Mouse (Mus musculus) liver, postnatal 0 days (tissue): ENCODE results near the gene Crip3. TPM values are rescaled to one million over a fixed set of nuclear protein-coding genes. Genes with fewer than 3 reads are reported as not detected.

ENCODE experiments used
- ATAC-seq: fragments of 200-750 bp; cut with Nextera tagmentation; 2 replicates; pipeline ENCODE4 v1.8.0; 2017; ENCODE audit warnings: mild to moderate bottlenecking, moderate library complexity
- DNase-seq: peaks from one replicate; pipeline ENCODE4 v3.0.0-alpha.2; 2016
- H3K27ac ChIP-seq: fragments of 300-500 bp; sonication (generic); 2 replicates; pipeline ENCODE4 v1.5.1; 2014; ENCODE audit warnings: antibody characterized with exemption, moderate library complexity, mild to moderate bottlenecking, low read depth
- H3K27me3 ChIP-seq: fragments of 300-500 bp; sonication (generic); 2 replicates; pipeline ENCODE4 v1.6.1; 2014; ENCODE audit warnings: low read length, control low read depth, mixed read lengths; ENCODE audit not compliant: insufficient read depth
- H3K36me3 ChIP-seq: fragments of 300-500 bp; sonication (generic); replicated peaks from 2 replicates; pipeline ENCODE4 v1.6.1; 2014; ENCODE audit warnings: mild to moderate bottlenecking, control low read depth, low read length, moderate library complexity, mixed read lengths; ENCODE audit not compliant: insufficient read depth
- H3K4me1 ChIP-seq: fragments of 300-500 bp; sonication (generic); 2 replicates; pipeline ENCODE4 v1.6.1; 2014; ENCODE audit warnings: antibody characterized with exemption, mild to moderate bottlenecking, control low read depth; ENCODE audit not compliant: insufficient read depth
- H3K4me2 ChIP-seq: fragments of 300-500 bp; sonication (generic); 2 replicates; pipeline ENCODE4 v1.6.1; 2014; ENCODE audit warnings: low read depth, mild to moderate bottlenecking, low read length, moderate library complexity, mixed read lengths
- H3K4me3 ChIP-seq: fragments of 300-500 bp; sonication (generic); 2 replicates; pipeline ENCODE4 v1.5.1; 2014; ENCODE audit warnings: low read depth, low read length
- H3K9ac ChIP-seq: fragments of 300-500 bp; sonication (generic); replicated peaks from 2 replicates; pipeline ENCODE4 v1.6.1; 2014; ENCODE audit warnings: mild to moderate bottlenecking, moderate library complexity
- H3K9me3 ChIP-seq: fragments of 300-500 bp; sonication (generic); 2 replicates; pipeline ENCODE4 v1.6.1; 2016; ENCODE audit warnings: mild to moderate bottlenecking, control low read depth, low read length, mixed read lengths
- CTCF ChIP-seq: sonication (generic); IDR thresholded peaks from 2 replicates; pipeline ENCODE4 v1.5.1; 2016; ENCODE audit warnings: antibody characterized with exemption, low read depth
- EP300 ChIP-seq: IDR thresholded peaks from 2 replicates; pipeline ENCODE4 v1.6.1; 2016; ENCODE audit warnings: antibody characterized with exemption, low read depth, mild to moderate bottlenecking
- WGBS: fragments of 180-500 bp; shearing (Covaris S2); extraction: QIAGEN DNeasy Blood & Tissue Kit; methylation state at CpG from one replicate; pipeline ENCODE4 v1.1.7; 2014; ENCODE audit not compliant: insufficient replicate concordance; 5-methylcytosine and 5-hydroxymethylcytosine counted together
- polyA plus RNA-seq: library from polyadenylated mRNA; unstranded; fragments of >200 nt; fragmentation: Nextera tagmentation; extraction: Ambion mirVana; gene quantifications from 2 replicates; pipeline ENCODE4 v1.2.1, GENCODE M21; 2015

Gene Crip3
- polyA plus RNA-seq, 1 experiment from 2014 or later, result not detected

DNA sequence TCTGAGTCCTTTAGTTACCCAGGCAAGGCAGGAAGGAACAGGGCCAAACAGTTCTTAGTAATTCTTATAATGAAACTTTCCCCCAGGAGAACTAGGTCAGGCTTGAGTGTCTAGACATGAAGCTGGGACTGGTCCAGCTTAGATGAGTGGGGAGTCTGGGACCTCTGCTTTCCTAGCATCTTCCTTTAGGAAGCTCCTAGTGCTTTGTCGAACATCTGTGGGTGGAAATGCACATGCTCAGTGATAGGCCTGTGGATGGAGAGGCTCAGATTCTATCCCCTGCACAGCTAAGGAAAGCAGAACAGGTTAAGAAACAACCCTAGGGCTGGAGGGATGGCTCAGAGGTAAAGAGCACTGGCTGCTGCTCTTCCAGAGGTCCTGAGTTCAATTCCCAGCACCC, 34.1 kb upstream of the Crip3 start:
- DNase-seq, result no peak
- Histone ChIP-seq H3K9me3 (no peaks in the 10 kb centered on the region), H3K36me3 (peaks cover 16% of the 10 kb centered on the region), H3K27me3 (no peaks in the 10 kb centered on the region), H3K27ac (no peak overlapping the region), H3K4me2 (no peak overlapping the region), H3K9ac (no peak overlapping the region), H3K4me3 (no peak overlapping the region), H3K4me1 (no peaks in the 10 kb centered on the region)
- TF ChIP-seq EP300 (no peak), CTCF (no peak)
- ATAC-seq, result no peak
- WGBS, result 85% methylated on average over 1 of the region's 1 CpGs

DNA sequence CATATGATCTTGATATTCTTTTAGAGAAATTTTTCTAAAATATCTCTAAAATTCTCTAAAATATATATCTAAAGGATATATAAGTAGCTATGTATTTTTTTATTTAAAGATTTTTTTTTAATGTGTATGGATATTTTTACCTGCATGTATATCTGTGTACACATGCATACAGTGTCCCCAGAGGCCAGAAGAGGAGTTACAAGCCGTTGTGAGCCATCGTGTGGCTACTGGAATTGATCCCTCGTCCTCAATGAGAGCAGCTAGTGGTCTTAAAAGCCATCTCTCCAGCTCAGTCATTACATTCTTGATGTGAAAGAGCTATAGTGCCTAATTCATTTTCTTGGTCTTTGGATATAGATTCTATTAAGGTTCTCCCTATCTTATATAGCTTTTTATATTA, 20.2 kb upstream of the Crip3 start:
- H3K4me1 ChIP-seq, result no peaks in the 10 kb centered on the region
- no peak overlapping the region for H3K9ac ChIP-seq
- TF ChIP-seq EP300, result no peak
- peak; percentile 44 for TF ChIP-seq CTCF
- no peaks in the 10 kb centered on the region for H3K27me3 ChIP-seq
- DNase-seq, result no peak
- H3K27ac ChIP-seq, result no peak overlapping the region
- no peak overlapping the region for H3K4me2 ChIP-seq
- H3K9me3 ChIP-seq, result no peaks in the 10 kb centered on the region
- H3K36me3 ChIP-seq, result peaks cover 41% of the 10 kb centered on the region
- no peak for ATAC-seq
- H3K4me3 ChIP-seq, result no peak overlapping the region
- WGBS, result 40% methylated on average over 3 of the region's 3 CpGs

DNA sequence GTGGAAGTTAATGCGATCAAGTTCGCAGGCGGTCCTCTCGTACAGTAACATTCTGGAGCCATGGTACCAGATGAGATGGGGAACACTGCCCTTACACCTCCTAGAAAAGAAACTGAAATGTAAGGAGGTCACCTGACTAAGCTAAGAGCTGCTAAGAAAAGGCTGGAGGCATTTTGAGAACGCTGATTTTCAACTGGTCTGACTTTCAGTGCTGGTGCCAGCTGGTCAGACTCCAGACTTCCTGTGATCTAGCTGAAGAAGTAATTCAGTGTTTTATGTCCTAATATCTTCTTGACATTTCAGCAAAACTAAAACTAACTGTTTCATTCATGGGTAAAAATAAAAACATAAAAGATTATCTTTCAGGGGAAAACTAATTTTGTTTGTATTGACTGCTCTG, 10.1 kb upstream of the Crip3 start:
- Histone ChIP-seq H3K9ac (no peak overlapping the region), H3K27ac (no peak overlapping the region), H3K36me3 (peaks cover 3% of the 10 kb centered on the region; the same call in 1 of the 2 replicates), H3K4me2 (no peak overlapping the region), H3K4me3 (no peak overlapping the region), H3K27me3 (no peaks in the 10 kb centered on the region), H3K9me3 (no peaks in the 10 kb centered on the region), H3K4me1 (no peaks in the 10 kb centered on the region)
- ATAC-seq (no peak), DNase-seq (no peak)
- TF ChIP-seq CTCF (no peak), EP300 (no peak)
- WGBS, result 77% methylated on average over 5 of the region's 5 CpGs

DNA sequence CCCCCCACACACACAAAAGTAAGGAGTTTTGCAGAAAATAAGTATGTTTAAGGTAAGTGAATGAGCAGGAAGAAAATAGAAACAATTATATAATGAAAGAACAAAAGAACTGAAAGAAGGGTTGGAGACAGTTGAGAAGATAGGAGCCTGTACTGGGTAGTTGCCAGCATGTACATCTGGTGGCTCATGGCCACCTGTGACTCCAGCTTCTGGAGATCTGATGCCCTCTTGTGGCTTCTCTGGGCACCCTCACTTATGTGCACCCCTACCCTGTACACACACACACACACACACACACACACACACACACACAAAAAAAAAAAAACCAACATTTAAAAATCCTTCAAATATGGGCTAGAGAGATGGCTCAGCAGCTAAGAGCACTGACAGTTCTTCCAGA, 9.0 kb upstream of the Crip3 start:
- no peak overlapping the region for H3K9ac ChIP-seq
- no peaks in the 10 kb centered on the region for H3K27me3 ChIP-seq
- H3K27ac ChIP-seq, result no peak overlapping the region
- H3K36me3 ChIP-seq, result no peaks in the 10 kb centered on the region
- no peak overlapping the region for H3K4me3 ChIP-seq
- H3K4me2 ChIP-seq, result no peak overlapping the region
- DNase-seq, result no peak
- no peak for ATAC-seq
- no peaks in the 10 kb centered on the region for H3K9me3 ChIP-seq
- TF ChIP-seq EP300 (no peak), CTCF (0 out of 2 replicates have a peak, but pooled peaks have one; percentile 11)
- H3K4me1 ChIP-seq, result no peaks in the 10 kb centered on the region

DNA sequence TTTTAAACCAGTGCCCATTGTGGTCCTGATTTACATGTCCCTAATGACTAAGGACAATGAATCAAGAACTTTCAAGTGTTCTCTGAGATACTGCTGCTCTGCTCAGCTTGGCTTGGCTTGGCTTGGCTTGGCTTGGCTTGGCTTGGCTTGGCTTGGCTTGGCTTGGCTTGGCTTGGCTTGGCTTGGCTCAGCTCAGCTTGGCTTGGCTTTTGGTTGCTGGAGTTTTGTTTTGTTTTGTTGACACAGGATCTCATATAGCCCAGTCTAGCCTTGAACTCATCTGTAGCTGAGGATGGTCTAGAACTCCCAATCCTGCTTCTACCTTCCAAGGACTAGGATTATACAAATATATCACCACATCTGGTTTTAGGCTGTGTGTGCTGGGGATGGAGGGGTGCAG, 2.2 kb upstream of the Crip3 start:
- Histone ChIP-seq H3K4me3 (no peak overlapping the region), H3K9ac (no peak overlapping the region), H3K4me2 (no peak overlapping the region), H3K27ac (no peak overlapping the region), H3K27me3 (no peaks in the 10 kb centered on the region), H3K9me3 (no peaks in the 10 kb centered on the region), H3K4me1 (no peaks in the 10 kb centered on the region), H3K36me3 (no peaks in the 10 kb centered on the region)
- no peak for TF ChIP-seq EP300
- no peak for TF ChIP-seq CTCF
- DNase-seq, result no peak
- ATAC-seq, result no peak

GRCm38 (mm10) chr17:46433627-46434026, 4.9 kb downstream of the Crip3 start:
- Histone ChIP-seq H3K27me3 (peaks cover 5% of the 10 kb centered on the region; the same call in 1 of the 2 replicates), H3K27ac (no peak overlapping the region), H3K9me3 (no peaks in the 10 kb centered on the region), H3K4me3 (no peak overlapping the region), H3K4me2 (no peak overlapping the region), H3K9ac (no peak overlapping the region), H3K36me3 (no peaks in the 10 kb centered on the region), H3K4me1 (no peaks in the 10 kb centered on the region)
- 9% methylated on average over 17 of the region's 17 CpGs for WGBS
- no peak for TF ChIP-seq EP300
- TF ChIP-seq CTCF, result no peak
- peak; percentile 64 for ATAC-seq
- DNase-seq, result no peak
